Mouse (Mus musculus): ENCODE results near the gene Akap13.

The Akap13 gene

DNA sequence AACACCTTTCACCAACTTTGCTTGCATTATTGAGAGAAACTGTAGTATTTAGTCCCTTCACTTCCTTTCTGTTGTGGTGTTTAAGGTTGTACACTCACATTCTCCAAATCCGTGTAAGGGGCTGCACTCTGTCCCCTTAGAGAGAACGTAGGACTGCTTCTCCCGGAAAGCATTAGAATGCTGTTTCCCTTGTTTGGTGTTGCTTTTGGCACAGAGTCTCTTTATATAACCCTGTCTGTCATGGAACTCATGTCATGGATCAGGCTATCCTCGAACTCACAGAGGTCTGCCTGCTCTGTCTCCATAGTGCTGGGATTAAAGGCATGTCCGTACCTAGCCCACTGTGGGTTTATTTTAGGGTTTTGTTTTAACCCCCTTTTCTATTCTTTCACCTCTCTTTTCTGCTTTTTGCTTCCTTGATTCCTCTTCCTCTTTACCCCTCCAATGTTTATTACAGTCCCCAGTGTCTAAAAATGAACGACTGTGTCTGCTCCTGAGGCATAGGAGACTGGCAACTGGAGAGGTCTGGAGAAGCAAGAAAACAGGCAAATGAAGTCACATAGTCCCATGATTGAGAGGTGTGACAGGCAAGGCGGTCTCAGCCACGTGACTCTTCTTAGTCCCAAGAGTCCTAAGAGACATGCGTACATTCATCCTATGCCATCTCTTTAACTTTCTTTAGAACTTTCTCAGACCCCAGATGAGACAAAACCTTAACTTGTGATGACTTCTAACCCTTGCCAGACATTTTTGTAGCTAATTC, 186.3 kb downstream of the Akap13 start:
- DNase-seq, result no peak

- peak; percentile 59 for DNase-seq
Observed at GRCm38 (mm10) chr7:75642178-75642777, 186.9 kb downstream of the Akap13 start.

DNA sequence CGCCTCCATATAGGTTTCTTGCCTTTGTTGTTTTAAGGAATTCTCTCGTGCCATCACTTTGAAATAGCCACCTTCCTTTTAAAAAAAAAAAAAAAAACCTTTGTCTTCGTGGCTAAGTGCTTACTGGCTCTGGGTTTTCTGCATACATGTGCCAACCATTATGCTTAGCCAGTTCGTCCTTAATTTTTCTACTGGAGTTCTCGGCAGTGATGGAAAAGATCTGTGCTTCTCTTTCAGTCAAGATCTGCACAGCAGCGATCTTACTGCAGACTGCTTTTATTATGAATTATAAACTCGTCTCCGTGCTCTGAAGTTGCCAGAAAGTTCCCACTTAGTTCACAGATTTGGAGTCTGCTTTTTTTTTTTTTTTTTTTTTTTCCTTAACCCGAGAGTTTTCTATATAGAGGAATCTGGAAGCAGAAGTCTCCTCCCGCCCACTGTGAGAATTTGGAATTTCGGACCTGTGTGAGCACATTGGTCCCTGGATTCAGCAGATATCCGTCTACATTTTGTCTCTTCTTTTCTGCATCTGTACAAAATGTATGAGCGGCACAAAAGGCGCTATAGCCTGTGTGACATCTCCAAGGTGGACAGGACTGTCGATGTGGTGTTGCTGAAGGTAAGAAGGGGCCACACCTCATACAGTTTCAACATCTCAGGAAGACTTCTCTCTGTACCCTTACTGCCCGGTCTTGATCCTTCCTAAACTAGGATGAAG, 187.7 kb downstream of the Akap13 start:
- no peak for DNase-seq

GRCm38 (mm10) chr7:75643986-75644385, 188.7 kb downstream of the Akap13 start:
- DNase-seq, result no peak

- DNase-seq, result no peak
Observed at GRCm38 (mm10) chr7:75644585-75644984, 189.3 kb downstream of the Akap13 start.

GRCm38 (mm10) chr7:75645156-75645933, 190.0 kb downstream of the Akap13 start:
- DNase-seq, result no peak

DNA sequence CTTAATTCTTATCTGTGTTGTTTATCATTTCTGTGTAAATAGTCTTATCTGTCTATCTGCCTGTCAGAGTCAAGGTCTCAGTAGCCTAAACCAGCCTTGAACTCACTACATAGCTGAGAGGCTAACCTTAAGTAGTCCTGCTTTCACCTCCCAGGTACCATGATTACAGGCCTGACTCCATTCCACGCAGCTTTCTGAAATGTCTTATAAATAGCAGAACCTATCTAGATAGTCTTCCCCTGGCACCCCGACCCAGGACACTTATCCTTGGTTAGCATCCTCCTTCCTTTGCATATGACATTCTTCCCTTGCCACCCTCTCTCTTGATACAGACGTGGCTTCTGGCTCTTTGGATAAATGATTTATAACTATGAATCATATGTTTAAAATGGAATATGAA, 192.7 kb downstream of the Akap13 start:
- DNase-seq, result no peak

DNA sequence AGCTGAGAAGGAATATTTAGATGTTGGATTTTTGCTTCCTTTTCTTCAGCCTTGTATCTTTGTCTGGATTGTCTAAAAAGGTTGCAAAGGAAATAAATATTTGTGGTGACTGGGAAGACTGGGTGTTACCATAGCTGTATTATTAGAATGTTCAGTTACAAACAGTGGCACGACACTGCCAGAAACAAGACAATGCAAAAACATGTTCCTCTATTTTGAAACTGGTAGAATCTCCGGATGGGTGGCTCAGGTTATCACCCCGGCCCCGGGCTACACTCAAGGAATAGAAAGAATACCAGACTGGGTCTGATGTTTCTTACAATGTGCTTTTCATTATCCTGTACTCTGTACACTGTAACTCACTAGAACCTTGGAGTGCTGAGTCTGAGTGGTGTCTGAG, 193.6 kb downstream of the Akap13 start:
- DNase-seq, result no peak

DNA sequence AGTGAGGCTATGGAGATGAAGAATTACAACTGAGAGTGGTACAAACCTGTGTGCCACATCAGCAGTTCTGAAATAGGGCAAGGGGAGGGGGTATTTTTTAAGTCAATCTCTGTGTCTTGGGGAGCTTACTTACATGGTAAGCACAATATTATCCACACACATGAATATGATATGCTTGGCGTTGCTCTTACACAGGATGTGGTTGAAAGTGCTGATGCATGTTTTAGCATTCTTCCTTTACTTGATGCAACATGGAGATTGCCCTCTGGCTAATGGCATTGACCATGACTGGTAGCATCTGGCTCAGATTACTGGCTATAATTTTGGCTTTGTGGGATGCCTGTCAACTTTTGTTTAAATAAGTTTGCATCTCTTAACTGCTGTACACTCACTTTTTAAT, 194.6 kb downstream of the Akap13 start:
- no peak for DNase-seq

DNA sequence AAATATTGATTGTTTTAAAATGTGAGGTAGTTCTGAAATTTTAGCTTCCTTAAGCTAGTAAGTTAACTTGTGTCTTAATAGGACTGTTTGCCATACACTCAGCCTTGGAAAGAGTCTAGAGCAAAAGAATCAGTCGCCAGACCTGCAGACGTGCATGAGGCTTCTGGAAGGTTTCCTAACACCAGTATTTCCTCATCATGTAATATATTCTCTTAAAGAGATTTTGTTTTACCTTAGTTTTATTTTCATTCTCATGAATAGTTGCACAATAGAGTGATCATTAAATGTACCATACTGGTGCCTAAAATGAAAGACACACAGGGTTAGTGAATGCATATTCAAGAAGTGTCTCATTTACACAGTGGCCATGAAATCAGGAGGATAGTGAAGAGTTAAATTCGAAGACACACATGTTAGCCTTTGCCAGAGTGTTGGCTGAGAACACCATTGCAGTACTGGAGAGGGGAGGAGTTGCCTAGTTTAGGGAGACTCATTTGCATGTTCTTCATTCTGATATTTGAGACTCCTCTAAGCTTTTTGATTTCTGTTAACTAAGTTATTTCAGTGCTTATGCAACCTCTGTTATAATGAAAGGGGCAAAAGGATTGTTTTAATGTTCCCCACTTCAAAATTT, 198.5 kb downstream of the Akap13 start:
- DNase-seq, result no peak

DNA sequence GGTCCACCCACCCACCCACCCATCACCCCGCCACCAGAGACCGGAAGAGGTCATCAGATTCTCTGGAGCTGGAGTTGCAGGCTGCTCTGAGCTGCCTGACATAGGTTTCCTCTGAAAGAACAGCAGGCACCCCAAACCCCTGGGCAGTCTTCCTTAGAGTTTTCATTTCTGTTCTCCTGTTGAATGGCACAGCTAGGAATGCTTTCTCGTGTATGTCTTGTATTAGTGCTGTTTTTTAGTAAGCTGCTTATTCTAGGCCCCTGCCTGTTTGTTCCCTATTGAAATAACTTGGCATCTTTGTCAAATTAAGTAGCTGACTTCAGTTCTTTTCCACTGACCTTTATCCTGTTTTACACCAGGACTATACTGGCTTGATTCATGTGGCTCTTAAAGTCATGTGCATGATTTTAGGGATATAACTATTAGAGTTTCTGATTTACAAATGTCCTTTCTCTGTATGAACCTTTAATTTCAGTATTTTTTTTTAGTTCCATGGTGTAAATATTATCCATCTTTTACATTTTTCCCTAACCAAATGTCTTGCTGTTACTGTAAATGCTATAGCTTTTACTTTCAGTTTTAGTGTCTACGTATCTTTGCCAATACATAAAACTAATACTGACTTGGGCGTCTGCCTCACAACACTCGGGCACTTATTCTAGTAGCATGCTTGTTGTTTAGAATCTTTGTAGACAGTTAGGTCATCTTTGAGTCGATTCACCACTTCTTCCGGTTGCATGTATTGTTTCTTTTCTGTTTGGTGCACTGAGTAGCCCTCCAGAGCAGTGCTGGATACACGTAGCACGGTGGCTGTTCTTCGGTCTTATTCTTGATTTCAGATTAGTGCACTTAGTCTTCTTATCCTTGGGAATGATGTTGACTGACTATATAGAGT, 200.1 kb downstream of the Akap13 start:
- DNase-seq, result peak; percentile 41

DNA sequence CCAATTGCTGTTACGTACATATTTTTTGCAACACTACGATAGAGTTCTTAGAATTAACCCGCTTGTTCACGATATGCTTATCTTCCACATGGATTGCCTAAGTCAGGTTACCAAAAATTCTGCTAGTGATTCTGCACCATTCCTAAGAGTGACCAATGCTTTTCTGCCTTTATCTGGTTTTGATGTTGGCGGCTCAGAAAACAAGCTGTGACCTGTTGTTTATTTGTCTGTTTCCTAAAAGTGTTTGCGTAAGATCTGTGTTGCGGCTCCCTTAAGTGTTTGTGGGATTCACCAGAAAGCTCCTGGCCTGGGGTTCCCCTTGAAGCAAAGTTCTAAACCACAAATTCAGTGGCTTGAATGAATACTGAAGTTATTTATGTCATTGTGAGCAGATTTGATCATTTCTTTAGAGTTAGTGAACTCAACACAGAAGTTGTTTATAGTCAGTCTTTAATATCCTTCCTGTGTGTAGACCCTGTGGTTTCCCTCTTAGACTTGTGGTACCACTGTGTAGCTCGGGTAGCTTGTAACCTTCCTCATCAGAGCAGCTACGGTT, 201.0 kb downstream of the Akap13 start:
- no peak for DNase-seq

DNA sequence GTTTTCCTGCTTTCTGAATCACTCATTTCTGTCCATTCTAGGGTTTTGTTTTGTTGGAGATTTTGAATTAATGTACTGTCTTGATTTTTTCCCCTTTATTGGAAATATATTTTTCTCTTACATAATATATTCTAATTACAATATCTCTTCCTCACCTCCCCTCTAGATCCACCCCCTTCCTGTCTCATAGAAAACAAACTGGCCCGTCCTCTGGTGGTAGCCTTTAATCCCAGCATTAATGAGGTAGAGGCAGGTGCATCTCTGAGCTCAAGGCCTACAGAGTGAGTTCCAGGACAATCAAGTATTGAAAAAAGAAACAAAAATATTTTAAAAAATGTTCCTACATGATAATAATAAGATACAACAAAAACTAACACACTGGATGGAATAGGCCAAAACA, 201.6 kb downstream of the Akap13 start:
- no peak for DNase-seq

DNA sequence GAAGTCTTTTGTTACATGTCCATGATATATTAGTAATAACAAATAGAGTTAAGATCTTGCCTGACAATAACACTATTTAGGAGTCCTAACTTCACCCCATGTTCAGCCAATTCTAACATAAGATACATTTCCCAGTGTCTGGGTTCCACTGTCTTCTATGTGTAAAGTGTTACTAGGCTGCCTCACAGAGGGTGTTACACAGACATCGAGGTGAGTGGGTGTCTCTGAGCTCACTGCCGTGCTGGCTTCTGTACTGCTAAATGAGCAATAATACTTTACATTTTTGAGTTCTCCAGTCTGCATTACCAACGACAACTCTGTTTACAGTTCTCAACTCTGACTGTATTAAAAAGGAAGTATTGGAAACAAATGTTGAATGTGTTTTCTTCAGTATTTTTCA, 209.1 kb downstream of the Akap13 start:
- no peak for DNase-seq

DNA sequence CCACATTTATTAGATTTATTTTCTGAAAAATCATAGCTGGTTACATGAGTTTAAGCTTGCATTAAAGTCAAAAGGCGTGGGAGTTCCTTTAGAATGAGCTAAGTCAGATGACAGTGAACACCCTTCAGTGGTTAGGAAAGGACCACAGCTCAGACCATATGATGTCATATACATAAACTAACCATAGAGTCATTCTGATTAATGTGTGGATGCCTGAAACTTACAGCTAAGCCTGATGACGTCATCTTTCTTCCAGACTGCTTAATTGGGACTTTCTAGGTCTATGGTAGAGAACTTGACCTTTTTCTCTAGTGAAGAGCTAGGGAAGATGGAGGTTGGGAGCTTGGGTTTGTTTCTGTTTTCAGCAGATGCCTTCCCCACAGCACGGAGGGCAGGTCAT, 211.6 kb downstream of the Akap13 start:
- DNase-seq, result no peak

DNA sequence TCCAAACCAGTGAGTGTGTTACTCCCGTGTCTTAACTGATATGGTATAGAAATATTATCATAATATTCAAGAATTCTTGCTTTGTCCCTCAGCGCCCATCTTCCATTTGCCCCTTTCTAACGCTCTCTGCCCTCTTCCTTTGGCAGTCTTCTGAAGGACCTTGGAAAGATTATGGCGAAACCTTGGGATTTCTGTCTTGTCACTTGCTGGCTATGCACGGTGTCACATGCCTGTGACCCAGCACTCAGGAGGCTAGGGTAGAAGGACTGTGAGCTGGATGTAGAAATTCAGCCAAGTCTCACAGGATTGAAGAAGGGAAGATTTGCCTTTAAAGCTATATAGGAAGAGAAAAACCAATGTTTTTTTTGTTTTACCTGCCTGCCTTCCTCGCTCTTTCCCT, 212.2 kb downstream of the Akap13 start:
- no peak for DNase-seq

DNA sequence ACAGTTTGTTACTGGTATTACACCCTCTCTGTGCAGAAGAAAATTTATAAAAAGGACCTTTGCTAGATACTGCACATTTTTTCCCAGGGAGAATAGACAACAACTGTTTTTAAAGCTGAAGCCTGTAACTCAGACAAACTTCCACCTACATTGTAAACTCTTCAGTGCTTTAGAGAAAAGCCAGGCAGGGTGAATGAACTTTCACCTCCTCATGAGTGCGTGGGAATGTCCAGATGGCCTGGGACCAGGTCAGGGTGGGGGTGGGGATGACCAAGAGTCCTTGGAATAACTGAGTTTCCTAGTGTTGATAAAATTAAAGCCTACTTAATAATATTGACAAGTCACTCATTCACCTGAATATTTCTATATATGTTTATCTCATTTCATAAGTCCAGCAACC, 213.1 kb downstream of the Akap13 start:
- DNase-seq, result no peak

DNA sequence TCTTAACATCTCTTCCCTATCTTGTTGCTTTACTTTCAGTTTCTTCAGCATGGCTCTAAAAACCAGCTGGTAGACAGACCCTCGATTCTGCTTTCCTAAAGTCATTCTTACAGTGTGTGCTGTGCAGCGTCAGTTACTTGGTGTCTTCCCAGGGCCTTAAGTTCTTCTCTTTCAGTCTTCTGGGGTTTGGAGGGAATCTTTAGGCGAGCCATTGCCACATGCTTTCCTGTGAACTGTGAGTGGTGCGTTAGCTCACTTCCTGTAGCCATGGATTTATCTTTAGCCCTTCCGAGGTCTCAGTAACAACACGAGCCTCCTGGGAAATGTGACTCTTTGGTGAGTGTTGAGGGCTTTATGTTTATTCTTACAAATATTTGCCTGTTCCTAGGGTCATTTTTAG, 214.1 kb downstream of the Akap13 start:
- DNase-seq, result no peak

GRCm38 (mm10) chr7:75679631-75680030, 224.3 kb downstream of the Akap13 start:
- no peak for DNase-seq

DNA sequence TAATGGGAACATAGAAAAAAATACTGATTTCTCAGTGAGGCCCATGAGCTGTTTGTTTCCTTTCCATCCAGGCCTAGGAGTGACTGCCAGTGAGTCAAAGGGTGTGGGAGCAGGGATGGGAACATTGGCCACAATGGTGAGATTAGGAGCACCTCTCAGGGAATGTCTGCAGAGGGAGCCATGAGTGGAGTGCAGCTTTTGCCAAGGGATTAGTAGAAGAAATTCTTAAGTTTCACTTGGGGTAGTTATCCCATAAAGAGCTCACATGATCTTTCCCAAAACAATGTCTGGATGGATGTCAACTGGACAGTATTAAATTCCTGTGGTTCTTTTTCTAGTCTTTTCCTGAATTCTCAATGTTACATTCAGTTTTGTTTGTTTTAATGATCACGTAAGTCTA, 227.6 kb downstream of the Akap13 start:
- DNase-seq, result no peak

- no peak for DNase-seq
Observed at GRCm38 (mm10) chr7:75683410-75683809, 228.1 kb downstream of the Akap13 start.

- no peak for DNase-seq
Observed at GRCm38 (mm10) chr7:75684976-75685375, 229.6 kb downstream of the Akap13 start.
